Mouse (Mus musculus) cerebellum, adult 2 months (tissue): ENCODE results near the gene Utp4. TPM values are rescaled to one million over a fixed set of nuclear protein-coding genes. Genes with fewer than 3 reads are reported as not detected.

Source experiments
- DNase-seq, 2 experiments: peaks; one replicate each; pipeline ENCODE4 v3.0.0; 2021
- H3K27ac ChIP-seq: fragments of 200-500 bp; 2 replicates; pipeline ENCODE4 v1.5.1; 2012; ENCODE audit warnings: low read length, control low read depth, inconsistent platforms; ENCODE audit not compliant: insufficient read depth
- H3K27me3 ChIP-seq: fragments of 200-500 bp; 2 replicates; pipeline ENCODE4 v1.6.1; 2012; ENCODE audit warnings: inconsistent platforms, mild to moderate bottlenecking, low read length, moderate library complexity; ENCODE audit not compliant: control insufficient read depth, insufficient read depth
- H3K4me1 ChIP-seq: fragments of 200-500 bp; 2 replicates; pipeline ENCODE4 v1.6.1; 2011; ENCODE audit warnings: low read length; ENCODE audit not compliant: control insufficient read depth, insufficient read depth
- H3K4me3 ChIP-seq: fragments of 200-500 bp; replicated peaks from 2 replicates; pipeline ENCODE3; 2011; ENCODE audit warnings: mild to moderate bottlenecking, low read depth, low read length, control low read depth; ENCODE audit not compliant: insufficient read depth
- CTCF ChIP-seq: fragments of 200-500 bp; IDR thresholded peaks from 2 replicates; pipeline ENCODE4 v1.5.1; 2011; ENCODE audit warnings: low read depth, mild to moderate bottlenecking, control low read depth, low read length, moderate library complexity, borderline replicate concordance; ENCODE audit not compliant: insufficient read depth
- POLR2A ChIP-seq: fragments of 200-500 bp; IDR thresholded peaks from 2 replicates; pipeline ENCODE4 v1.6.1; 2011; ENCODE audit warnings: low read length, control low read depth, borderline replicate concordance; ENCODE audit not compliant: insufficient read depth
- WGBS: fragments of 180-500 bp; shearing (Covaris S2); methylation state at CpG from one replicate; pipeline ENCODE4 v1.1.7; 2018; 5-methylcytosine and 5-hydroxymethylcytosine counted together
- polyA plus RNA-seq: library from polyadenylated mRNA; depleted of rRNA; stranded (reverse); fragments of >200 nt; gene quantifications from 2 replicates; pipeline ENCODE4 v1.2.3, GENCODE M21; 2012; rRNA removed

The Utp4 gene
- polyA plus RNA-seq, 1 experiment = 24.7 TPM

- WGBS = 74% methylated on average over 5 of the region's 5 CpGs
- H3K27ac ChIP-seq = no peak overlapping the region
- H3K27me3 ChIP-seq = no peaks in the 10 kb centered on the region
- TF ChIP-seq CTCF = no peak
- no peak for TF ChIP-seq POLR2A
- DNase-seq = no peak
- peaks cover 3% of the 10 kb centered on the region; the same call in 1 of the 2 replicates for H3K4me1 ChIP-seq
- no peak overlapping the region for H3K4me3 ChIP-seq
Measured at GRCm38 (mm10) chr8:106971916-106972315, 78.5 kb downstream of the Utp4 start.

Other genes starting within 250 kb of the Utp4 start
- gene Tango6, start 210.6 kb upstream of the Utp4 start, polyA plus RNA-seq = 5.3 and 5.5 TPM in 2 replicates
- gene Has3, start 23.4 kb upstream of the Utp4 start, polyA plus RNA-seq = 1.5 and 1.7 TPM in 2 replicates
- gene Sntb2, start 42.1 kb downstream of the Utp4 start, polyA plus RNA-seq = 5.5 and 5.8 TPM in 2 replicates
- gene Vps4a, start 137.6 kb downstream of the Utp4 start, polyA plus RNA-seq = 111 TPM in 2 replicates
- gene Pdf, start 155.0 kb downstream of the Utp4 start, polyA plus RNA-seq = 34.0 and 34.2 TPM in 2 replicates
- gene Cog8, start 163.1 kb downstream of the Utp4 start, polyA plus RNA-seq = 47.1 and 48.9 TPM in 2 replicates
- 44.6 and 51.0 TPM in 2 replicates for gene Nip7, start 163.2 kb downstream of the Utp4 start, polyA plus RNA-seq
- not detected in 2 replicates for gene Tmed6, start 172.0 kb downstream of the Utp4 start, polyA plus RNA-seq
- gene Terf2, start 202.9 kb downstream of the Utp4 start, polyA plus RNA-seq = 31.7 and 33.3 TPM in 2 replicates